Mouse (Mus musculus): ENCODE results near the gene Garnl3.

- TF ChIP-seq POLR2A (IDR thresholded peaks at IDR 0.05; ENCODE audit: control insufficient read depth, low read depth, low read length) (peak; percentile 86), CTCF (IDR thresholded peaks at IDR 0.05; ENCODE audit: control insufficient read depth, insufficient read depth, insufficient replicate concordance, low read depth, low read length) (no peak)
These were observed 170.1 kb downstream of the Garnl3 start, which contains the start of the genes Rpl12 and Lrsam1 for GRCm38 (mm10) chr2:32961192-32961995.
